Mouse (Mus musculus): ENCODE results near the gene Tmem221.

Gene Tmem221

GRCm38 (mm10) chr8:71509316-71509715 lies 49.4 kb downstream of the Tmem221 start:
- DNase-seq (ENCODE audit: low spot score), result no peak

DNA sequence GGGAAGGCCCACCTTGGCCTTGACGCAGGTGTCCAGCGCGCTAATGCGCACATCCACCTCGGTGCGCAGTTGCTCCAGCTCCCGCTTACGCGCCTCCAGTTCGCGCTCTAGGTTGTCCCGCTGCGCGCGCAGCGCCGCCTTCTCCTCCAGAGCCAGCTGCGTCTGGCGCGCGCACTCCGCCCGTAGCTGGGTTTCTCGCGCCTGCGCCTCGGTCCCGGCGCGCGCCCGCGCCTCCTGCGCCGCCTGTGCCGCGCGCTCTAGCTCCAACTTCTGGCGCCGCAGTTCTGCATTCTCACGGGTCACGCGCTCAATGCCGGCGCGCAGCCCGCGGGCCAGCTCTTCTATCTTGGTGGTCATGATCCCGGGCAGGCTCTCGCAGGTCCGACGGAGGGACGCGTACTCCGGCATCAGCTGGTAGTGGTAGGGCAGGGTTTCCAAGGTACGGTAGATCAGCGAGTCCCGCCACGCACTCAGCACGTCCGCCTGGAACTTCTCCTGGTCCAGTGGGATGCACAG lies 51.0 kb downstream of the Tmem221 start:
- peak; percentile 49 for DNase-seq (ENCODE audit: low spot score)

DNA sequence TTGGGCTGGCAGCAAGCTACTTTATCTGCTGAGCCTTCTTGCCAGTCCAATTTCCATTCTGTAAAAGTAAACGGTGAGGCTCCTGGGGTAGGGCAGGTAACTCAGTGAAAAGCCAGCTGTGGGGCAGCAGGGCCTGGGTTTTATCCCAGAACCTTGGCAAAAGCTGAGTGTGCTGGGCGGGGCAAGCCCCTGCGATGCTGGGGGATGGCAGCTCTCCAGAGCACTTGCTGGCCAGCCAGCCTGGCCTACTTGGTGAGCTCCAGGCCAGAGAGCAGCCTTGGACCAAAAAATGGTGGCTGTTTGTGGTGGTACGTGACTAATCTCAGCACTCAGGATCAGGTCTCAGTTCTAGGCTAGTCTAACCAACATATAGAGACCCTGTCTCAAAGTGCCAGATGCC lies 52.7 kb downstream of the Tmem221 start:
- DNase-seq (ENCODE audit: low spot score), result no peak

GRCm38 (mm10) chr8:71505326-71505725 lies 53.3 kb downstream of the Tmem221 start:
- no peak for DNase-seq (ENCODE audit: low spot score)

DNA sequence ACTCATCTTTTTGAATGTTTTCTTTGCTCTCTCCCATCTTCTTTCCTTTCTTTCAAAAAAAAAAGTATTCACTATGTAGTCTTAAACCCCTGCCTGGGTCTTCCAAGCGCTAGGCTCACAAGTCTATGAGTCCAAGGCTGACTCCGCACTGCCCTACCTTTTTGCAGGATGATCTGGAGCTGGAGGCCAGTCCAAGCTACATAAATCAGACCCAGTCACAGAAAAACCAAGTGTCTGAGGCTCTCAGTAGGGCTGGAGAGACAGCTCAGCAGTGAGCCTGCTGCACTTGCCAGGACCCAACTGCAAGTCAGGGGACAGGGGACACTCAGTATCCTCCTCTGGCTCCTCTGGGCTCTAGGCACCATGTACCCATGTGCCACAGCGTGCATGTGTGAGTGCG lies 54.3 kb downstream of the Tmem221 start:
- no peak for DNase-seq (ENCODE audit: low spot score)

Measured in ovary, postnatal 14 days (tissue).